Mouse (Mus musculus) lung, embryonic 15.5 days (tissue): ENCODE measurements around the gene Cela2a. TPM values are rescaled to one million over a fixed set of nuclear protein-coding genes. Genes with fewer than 3 reads are reported as not detected.

ENCODE experiments used
- ATAC-seq: fragments of 200-750 bp; cut with Nextera tagmentation; 2 replicates; pipeline ENCODE4 v1.8.0; 2017; ENCODE audit warnings: moderate number of reproducible peaks, borderline replicate concordance; ENCODE audit not compliant: low FRiP score, low TSS enrichment; ENCODE audit errors: extremely low read depth
- H3K27ac ChIP-seq: fragments of 300-500 bp; sonication (generic); 2 replicates; pipeline ENCODE4 v1.5.1; 2015; ENCODE audit warnings: moderate library complexity, mild to moderate bottlenecking, inconsistent platforms
- H3K27me3 ChIP-seq: fragments of 300-500 bp; sonication (generic); 2 replicates; pipeline ENCODE4 v1.6.1; 2015; ENCODE audit warnings: inconsistent platforms
- H3K36me3 ChIP-seq: fragments of 300-500 bp; sonication (generic); 2 replicates; pipeline ENCODE4 v1.6.1; 2015; ENCODE audit warnings: inconsistent platforms
- H3K4me1 ChIP-seq: fragments of 300-500 bp; sonication (generic); 2 replicates; pipeline ENCODE4 v1.6.1; 2015; ENCODE audit warnings: inconsistent platforms
- H3K4me2 ChIP-seq: fragments of 300-500 bp; sonication (generic); 2 replicates; pipeline ENCODE4 v1.6.1; 2015; ENCODE audit warnings: inconsistent platforms, mild to moderate bottlenecking, moderate library complexity
- H3K4me3 ChIP-seq: fragments of 300-500 bp; sonication (generic); 2 replicates; pipeline ENCODE4 v1.5.1; 2015; ENCODE audit warnings: mild to moderate bottlenecking, inconsistent platforms
- H3K9ac ChIP-seq: fragments of 300-500 bp; sonication (generic); 2 replicates; pipeline ENCODE4 v1.6.1; 2015; ENCODE audit warnings: inconsistent platforms
- H3K9me3 ChIP-seq: fragments of 300-500 bp; sonication (generic); 2 replicates; pipeline ENCODE4 v1.6.1; 2016; ENCODE audit warnings: inconsistent platforms
- WGBS: fragments of 180-500 bp; shearing (Covaris S2); methylation state at CpG from one replicate; pipeline ENCODE4 v1.1.7; 2015; 5-methylcytosine and 5-hydroxymethylcytosine counted together
- polyA plus RNA-seq: library from polyadenylated mRNA; unstranded; fragments of >200 nt; fragmentation: Nextera tagmentation; extraction: Ambion mirVana; gene quantifications from 2 replicates; pipeline ENCODE4 v1.2.1, GENCODE M21; 2015

The Cela2a gene
- polyA plus RNA-seq, 1 experiment from 2014 or later: not detected

GRCm38 (mm10) chr4:141853437-141853836 is 27.5 kb upstream of the Cela2a start:
- Histone ChIP-seq H3K4me1 (peaks cover 6% of the 10 kb centered on the region; the same call in 1 of the 2 replicates), H3K4me2 (no peak overlapping the region), H3K9me3 (no peaks in the 10 kb centered on the region), H3K27ac (no peak overlapping the region), H3K27me3 (no peaks in the 10 kb centered on the region), H3K36me3 (no peaks in the 10 kb centered on the region), H3K9ac (no peak overlapping the region), H3K4me3 (no peak overlapping the region)
- 77% methylated on average over 9 of the region's 9 CpGs for WGBS
- no peak for ATAC-seq

GRCm38 (mm10) chr4:141845999-141846398 is 20.0 kb upstream of the Cela2a start, which contains the start of gene Ctrc:
Gene Ctrc (minus strand): TSS chr4:141846359.
- no peak for ATAC-seq
- Histone ChIP-seq H3K4me3 (no peak within 1 kb of the TSS), H3K4me2 (no peak within 1 kb of the TSS), H3K9ac (no peak within 1 kb of the TSS), H3K9me3 (no peaks in the 10 kb centered on the region), H3K4me1 (no peaks in the 10 kb centered on the region), H3K27ac (no peak within 1 kb of the TSS), H3K27me3 (no peaks in the 10 kb centered on the region), H3K36me3 (no peaks in the 10 kb centered on the region)
- 76% methylated on average over 6 of the region's 6 CpGs for WGBS

GRCm38 (mm10) chr4:141834536-141835095 is 8.7 kb upstream of the Cela2a start:
- no peak overlapping the region for H3K27ac ChIP-seq
- no peak for ATAC-seq
- H3K9me3 ChIP-seq: no peaks in the 10 kb centered on the region
- H3K9ac ChIP-seq: no peak overlapping the region
- no peaks in the 10 kb centered on the region for H3K4me1 ChIP-seq
- WGBS: 39% methylated on average over 5 of the region's 5 CpGs
- no peak overlapping the region for H3K4me3 ChIP-seq
- H3K4me2 ChIP-seq: no peak overlapping the region
- no peaks in the 10 kb centered on the region for H3K27me3 ChIP-seq
- no peaks in the 10 kb centered on the region for H3K36me3 ChIP-seq

- Histone ChIP-seq H3K4me1 (no peaks in the 10 kb centered on the region), H3K4me2 (no peak overlapping the region), H3K9me3 (no peaks in the 10 kb centered on the region), H3K27ac (no peak overlapping the region), H3K4me3 (no peak overlapping the region), H3K36me3 (no peaks in the 10 kb centered on the region), H3K27me3 (no peaks in the 10 kb centered on the region), H3K9ac (no peak overlapping the region)
- ATAC-seq: no peak
- 28% methylated on average over 1 of the region's 1 CpGs for WGBS
These were observed 8.0 kb upstream of the Cela2a start for GRCm38 (mm10) chr4:141833911-141834310.

- Histone ChIP-seq H3K9me3 (no peaks in the 10 kb centered on the region), H3K9ac (no peak overlapping the region), H3K4me3 (no peak overlapping the region), H3K27ac (no peak overlapping the region), H3K27me3 (no peaks in the 10 kb centered on the region), H3K36me3 (no peaks in the 10 kb centered on the region), H3K4me2 (no peak overlapping the region), H3K4me1 (no peaks in the 10 kb centered on the region)
- no peak for ATAC-seq
- WGBS: 66% methylated on average over 7 of the region's 7 CpGs
These were observed 5.4 kb upstream of the Cela2a start for GRCm38 (mm10) chr4:141831361-141831760.

- 49% methylated on average over 11 of the region's 11 CpGs for WGBS
- no peak overlapping the region for H3K9ac ChIP-seq
These were observed 4.4 kb upstream of the Cela2a start for GRCm38 (mm10) chr4:141830381-141830780.

GRCm38 (mm10) chr4:141828177-141828576 is 2.2 kb upstream of the Cela2a start:
- no peaks in the 10 kb centered on the region for H3K36me3 ChIP-seq
- H3K4me1 ChIP-seq: no peaks in the 10 kb centered on the region
- WGBS: 55% methylated on average over 4 of the region's 4 CpGs
- no peak for ATAC-seq
- no peaks in the 10 kb centered on the region for H3K9me3 ChIP-seq
- H3K4me3 ChIP-seq: no peak overlapping the region
- no peak overlapping the region for H3K9ac ChIP-seq
- no peak overlapping the region for H3K27ac ChIP-seq
- no peak overlapping the region for H3K4me2 ChIP-seq
- no peaks in the 10 kb centered on the region for H3K27me3 ChIP-seq

More at GRCm38 (mm10) chr4:141830381-141830780, 4.4 kb upstream of the Cela2a start:
- Histone ChIP-seq H3K4me1 (no peaks in the 10 kb centered on the region), H3K27me3 (no peaks in the 10 kb centered on the region), H3K9me3 (no peaks in the 10 kb centered on the region), H3K36me3 (no peaks in the 10 kb centered on the region), H3K4me3 (no peak overlapping the region), H3K4me2 (no peak overlapping the region), H3K27ac (no peak overlapping the region)
- no peak for ATAC-seq

- H3K27ac ChIP-seq: no peak overlapping the region
- no peaks in the 10 kb centered on the region for H3K9me3 ChIP-seq
- H3K4me2 ChIP-seq: no peak overlapping the region
- ATAC-seq: no peak
- H3K4me3 ChIP-seq: no peak overlapping the region
- 76% methylated on average over 2 of the region's 2 CpGs for WGBS
- H3K27me3 ChIP-seq: no peaks in the 10 kb centered on the region
- no peaks in the 10 kb centered on the region for H3K4me1 ChIP-seq
- no peak overlapping the region for H3K9ac ChIP-seq
- H3K36me3 ChIP-seq: no peaks in the 10 kb centered on the region
These were observed 1.4 kb upstream of the Cela2a start for GRCm38 (mm10) chr4:141827401-141827800.

- Histone ChIP-seq H3K27ac (no peak overlapping the region), H3K27me3 (no peaks in the 10 kb centered on the region), H3K4me1 (no peaks in the 10 kb centered on the region), H3K36me3 (no peaks in the 10 kb centered on the region), H3K4me2 (no peak overlapping the region), H3K9ac (no peak overlapping the region), H3K9me3 (no peaks in the 10 kb centered on the region), H3K4me3 (no peak overlapping the region)
- 51% methylated on average over 3 of the region's 3 CpGs for WGBS
- ATAC-seq: no peak
These were observed 3.0 kb downstream of the Cela2a start for GRCm38 (mm10) chr4:141822979-141823378.

GRCm38 (mm10) chr4:141822089-141822488 is 3.9 kb downstream of the Cela2a start:
- no peaks in the 10 kb centered on the region for H3K36me3 ChIP-seq
- no peaks in the 10 kb centered on the region for H3K4me1 ChIP-seq
- no peak overlapping the region for H3K4me2 ChIP-seq
- no peaks in the 10 kb centered on the region for H3K27me3 ChIP-seq
- no peaks in the 10 kb centered on the region for H3K9me3 ChIP-seq
- H3K27ac ChIP-seq: no peak overlapping the region
- H3K4me3 ChIP-seq: no peak overlapping the region
- no peak overlapping the region for H3K9ac ChIP-seq
- WGBS: 75% methylated on average over 10 of the region's 10 CpGs
- no peak for ATAC-seq

- no peak for ATAC-seq
- no peaks in the 10 kb centered on the region for H3K36me3 ChIP-seq
- H3K4me2 ChIP-seq: no peak overlapping the region
- no peaks in the 10 kb centered on the region for H3K27me3 ChIP-seq
- WGBS: 55% methylated on average over 3 of the region's 3 CpGs
- H3K9me3 ChIP-seq: no peaks in the 10 kb centered on the region
- H3K9ac ChIP-seq: no peak overlapping the region
- H3K4me1 ChIP-seq: no peaks in the 10 kb centered on the region
- H3K27ac ChIP-seq: no peak overlapping the region
- no peak overlapping the region for H3K4me3 ChIP-seq
These were observed 4.8 kb downstream of the Cela2a start for GRCm38 (mm10) chr4:141821178-141821577.

GRCm38 (mm10) chr4:141819316-141819715 is 6.6 kb downstream of the Cela2a start:
- no peak overlapping the region for H3K4me2 ChIP-seq
- whole genome bisulfite sequencing: 88% methylated on average over 7 of the region's 7 CpGs

GRCm38 (mm10) chr4:141818861-141819260 is 7.1 kb downstream of the Cela2a start:
- H3K4me2 ChIP-seq: no peak overlapping the region
- 0 out of 2 replicates have a peak, but pooled peaks cover 9% of the 10 kb centered on the region for H3K36me3 ChIP-seq
- no peak overlapping the region for H3K4me3 ChIP-seq
- no peaks in the 10 kb centered on the region for H3K9me3 ChIP-seq
- no peaks in the 10 kb centered on the region for H3K4me1 ChIP-seq
- ATAC-seq: no peak
- H3K27ac ChIP-seq: no peak overlapping the region
- H3K9ac ChIP-seq: no peak overlapping the region
- 82% methylated on average over 13 of the region's 13 CpGs for WGBS
- H3K27me3 ChIP-seq: no peaks in the 10 kb centered on the region

More at GRCm38 (mm10) chr4:141819316-141819715, 6.6 kb downstream of the Cela2a start:
- no peak for ATAC-seq
- Histone ChIP-seq H3K27ac (no peak overlapping the region), H3K4me3 (no peak overlapping the region), H3K9ac (no peak overlapping the region), H3K9me3 (no peaks in the 10 kb centered on the region), H3K36me3 (0 out of 2 replicates have a peak, but pooled peaks cover 5% of the 10 kb centered on the region), H3K27me3 (no peaks in the 10 kb centered on the region), H3K4me1 (no peaks in the 10 kb centered on the region)
